Mouse (Mus musculus) lung, embryonic 14.5 days (tissue): ENCODE results near the gene Nrip2. TPM values are rescaled to one million over a fixed set of nuclear protein-coding genes. Genes with fewer than 3 reads are reported as not detected.
A peak's percentile ranks its signal among the peaks of the same experiment; 100 is the strongest.

ENCODE experiments used
- ATAC-seq: fragments of 200-750 bp; cut with Nextera tagmentation; 2 replicates; pipeline ENCODE4 v1.8.0; 2017; ENCODE audit warnings: mild to moderate bottlenecking, moderate TSS enrichment, moderate library complexity; ENCODE audit not compliant: insufficient read depth
- DNase-seq: peaks from one replicate; pipeline ENCODE4 v3.0.0-alpha.2; 2015
- H3K27ac ChIP-seq: fragments of 300-500 bp; sonication (generic); 2 replicates; pipeline ENCODE4 v1.5.1; 2014; ENCODE audit warnings: low read depth, mild to moderate bottlenecking, moderate library complexity
- H3K27me3 ChIP-seq: fragments of 300-500 bp; sonication (generic); 2 replicates; pipeline ENCODE4 v1.6.1; 2014; ENCODE audit warnings: low read length, control low read depth; ENCODE audit not compliant: insufficient read depth
- H3K36me3 ChIP-seq: fragments of 300-500 bp; sonication (generic); 2 replicates; pipeline ENCODE4 v1.6.1; 2014; ENCODE audit warnings: control low read depth; ENCODE audit not compliant: insufficient read depth
- H3K4me1 ChIP-seq: fragments of 300-500 bp; sonication (generic); 2 replicates; pipeline ENCODE4 v1.6.1; 2014; ENCODE audit warnings: antibody characterized with exemption, control low read depth; ENCODE audit not compliant: insufficient read depth
- H3K4me2 ChIP-seq: fragments of 300-500 bp; sonication (generic); 2 replicates; pipeline ENCODE4 v1.6.1; 2014; ENCODE audit warnings: mild to moderate bottlenecking
- H3K4me3 ChIP-seq: fragments of 300-500 bp; sonication (generic); 2 replicates; pipeline ENCODE4 v1.5.1; 2014; ENCODE audit warnings: low read depth, low read length
- H3K9ac ChIP-seq: fragments of 300-500 bp; sonication (generic); 2 replicates; pipeline ENCODE4 v1.6.1; 2014
- H3K9me3 ChIP-seq: fragments of 300-500 bp; sonication (generic); 2 replicates; pipeline ENCODE4 v1.6.1; 2016; ENCODE audit warnings: low read depth, low read length, control low read depth
- CTCF ChIP-seq: IDR thresholded peaks from 2 replicates; pipeline ENCODE4 v1.5.1; 2016; ENCODE audit warnings: antibody characterized with exemption, low read depth
- WGBS: fragments of 180-500 bp; shearing (Covaris S2); extraction: QIAGEN DNeasy Blood & Tissue Kit; methylation state at CpG from one replicate; pipeline ENCODE4 v1.1.7; 2014; 5-methylcytosine and 5-hydroxymethylcytosine counted together
- polyA plus RNA-seq: library from polyadenylated mRNA; unstranded; fragments of >200 nt; fragmentation: Nextera tagmentation; extraction: Ambion mirVana; gene quantifications from 2 replicates; pipeline ENCODE4 v1.2.1, GENCODE M21; 2014

Nrip2 gene
- polyA plus RNA-seq, 1 experiment from 2014 or later: 4.3 TPM

GRCm38 (mm10) chr6:128390683-128391082 lies 8.4 kb upstream of the Nrip2 start:
- Histone ChIP-seq H3K4me3 (no peak overlapping the region), H3K4me2 (no peak overlapping the region), H3K9me3 (no peaks in the 10 kb centered on the region), H3K4me1 (no peaks in the 10 kb centered on the region), H3K36me3 (no peaks in the 10 kb centered on the region), H3K27me3 (no peaks in the 10 kb centered on the region), H3K9ac (no peak overlapping the region), H3K27ac (no peak overlapping the region)
- DNase-seq (no peak), ATAC-seq (no peak)
- no peak for TF ChIP-seq CTCF
- WGBS: 50% methylated on average over 1 of the region's 1 CpGs

DNA sequence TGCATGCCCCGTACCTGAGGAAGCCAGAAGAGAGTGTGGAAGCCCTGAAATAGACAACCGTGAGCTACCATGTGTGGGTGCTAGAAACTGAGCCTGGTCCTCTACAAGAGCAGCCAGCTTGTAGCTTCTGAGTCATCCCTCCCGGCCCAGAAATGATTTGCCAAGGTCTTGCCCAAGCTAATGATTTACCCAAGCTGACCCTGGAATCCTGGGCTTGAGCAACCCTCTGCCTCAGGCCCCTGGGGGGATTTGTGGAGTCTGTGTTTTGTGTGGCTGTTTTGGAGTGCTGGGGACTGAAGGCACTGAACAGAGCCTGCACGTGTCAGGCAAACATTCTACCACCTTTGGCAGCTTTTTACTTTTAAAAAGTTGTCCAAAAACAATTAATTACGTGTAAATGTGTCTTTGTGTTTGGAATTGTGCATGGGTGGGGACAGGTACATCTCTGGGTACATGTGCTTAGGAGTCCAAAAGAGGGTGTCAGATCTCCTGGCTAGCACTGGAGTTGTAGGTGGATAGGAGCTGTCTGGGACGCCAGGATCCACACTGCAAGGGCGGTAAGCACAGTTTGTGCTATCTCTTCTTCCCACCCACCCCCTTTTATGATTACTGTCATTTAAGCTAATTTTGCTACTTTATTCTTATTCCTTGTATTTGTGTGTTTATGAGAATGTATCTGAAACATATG lies 1.4 kb upstream of the Nrip2 start:
- Histone ChIP-seq H3K9me3 (no peaks in the 10 kb centered on the region), H3K9ac (no peak overlapping the region), H3K27me3 (no peaks in the 10 kb centered on the region), H3K27ac (no peak overlapping the region), H3K4me3 (no peak overlapping the region), H3K4me2 (no peak overlapping the region), H3K36me3 (no peaks in the 10 kb centered on the region), H3K4me1 (no peaks in the 10 kb centered on the region)
- DNase-seq (no peak), ATAC-seq (no peak)
- 71% methylated on average over 7 of the region's 7 CpGs for WGBS
- no peak for TF ChIP-seq CTCF

- DNase-seq: peak; percentile 75
- no peaks in the 10 kb centered on the region for H3K4me1 ChIP-seq
- H3K27me3 ChIP-seq: no peaks in the 10 kb centered on the region
- 32% methylated on average over 21 of the region's 21 CpGs for WGBS
- H3K4me2 ChIP-seq: peak overlapping the region; percentile 61
- peak; percentile 91 for ATAC-seq
- H3K4me3 ChIP-seq: peak overlapping the region; percentile 22
- H3K27ac ChIP-seq: peak overlapping the region; percentile 3; the same call in 1 of the 2 replicates
- no peaks in the 10 kb centered on the region for H3K36me3 ChIP-seq
- peak overlapping the region; percentile 21 for H3K9ac ChIP-seq
- no peaks in the 10 kb centered on the region for H3K9me3 ChIP-seq
- TF ChIP-seq CTCF: peak; percentile 12; the same call in 1 of the 2 replicates
Observed at GRCm38 (mm10) chr6:128399421-128400185, 507 bp downstream of the Nrip2 start.

DNA sequence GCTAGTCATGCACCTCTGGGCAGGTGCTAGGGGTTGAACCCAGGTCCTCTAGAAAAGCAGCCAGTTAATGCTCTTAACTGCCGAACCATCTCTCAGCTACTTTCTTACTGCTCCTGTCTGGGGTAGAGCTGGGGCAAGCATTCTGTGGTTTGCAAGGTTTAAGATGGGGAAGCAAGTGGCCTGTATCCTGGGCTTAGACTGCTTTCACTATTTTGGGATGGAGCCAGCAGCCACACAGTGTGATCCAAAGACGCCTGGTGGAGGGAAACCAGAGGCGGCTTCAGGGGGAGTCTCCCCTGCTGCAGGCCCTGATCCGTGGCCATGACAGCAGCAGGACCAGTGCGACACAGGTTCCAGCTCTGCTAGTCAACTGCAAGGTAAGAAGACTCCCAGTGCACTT lies 5.6 kb downstream of the Nrip2 start:
- no peaks in the 10 kb centered on the region for H3K27me3 ChIP-seq
- H3K4me3 ChIP-seq: no peak overlapping the region
- 51% methylated on average over 5 of the region's 5 CpGs for WGBS
- no peak for ATAC-seq
- no peak overlapping the region for H3K9ac ChIP-seq
- DNase-seq: peak; percentile 15
- no peaks in the 10 kb centered on the region for H3K4me1 ChIP-seq
- no peaks in the 10 kb centered on the region for H3K9me3 ChIP-seq
- no peak overlapping the region for H3K4me2 ChIP-seq
- H3K27ac ChIP-seq: no peak overlapping the region
- H3K36me3 ChIP-seq: peaks cover 34% of the 10 kb centered on the region
- TF ChIP-seq CTCF: no peak

- Histone ChIP-seq H3K4me2 (no peak overlapping the region), H3K27ac (no peak overlapping the region), H3K9me3 (no peaks in the 10 kb centered on the region), H3K36me3 (peaks cover 68% of the 10 kb centered on the region), H3K4me1 (no peaks in the 10 kb centered on the region), H3K4me3 (no peak overlapping the region), H3K9ac (no peak overlapping the region), H3K27me3 (no peaks in the 10 kb centered on the region)
- no peak for DNase-seq
- WGBS: 85% methylated on average over 7 of the region's 7 CpGs
- no peak for TF ChIP-seq CTCF
- ATAC-seq: no peak
Observed at GRCm38 (mm10) chr6:128408544-128409125, 9.5 kb downstream of the Nrip2 start.

DNA sequence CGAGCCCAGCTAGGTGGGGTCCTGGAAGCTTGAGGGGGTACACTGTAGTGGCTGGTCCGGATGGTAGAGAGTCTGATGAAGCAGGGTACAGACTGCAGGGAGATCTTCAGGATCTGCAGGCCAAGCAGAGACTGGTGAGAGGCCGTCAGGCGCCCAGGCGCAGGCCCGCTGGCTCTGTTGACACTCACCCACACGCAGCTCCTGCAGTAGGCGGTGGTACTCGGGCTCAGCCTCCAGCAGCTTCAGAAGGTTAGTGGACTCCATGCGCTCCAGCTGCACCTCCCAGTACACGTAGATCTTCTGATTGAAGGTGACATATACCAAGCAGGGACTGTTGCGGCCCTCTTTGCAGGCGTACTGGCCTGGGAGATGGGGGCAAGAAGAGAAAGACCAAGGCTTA lies 11.2 kb downstream of the Nrip2 start:
- H3K36me3 ChIP-seq: peaks cover 68% of the 10 kb centered on the region
- H3K27ac ChIP-seq: no peak overlapping the region
- H3K27me3 ChIP-seq: no peaks in the 10 kb centered on the region
- H3K9me3 ChIP-seq: no peaks in the 10 kb centered on the region
- TF ChIP-seq CTCF: no peak
- DNase-seq (no peak), ATAC-seq (no peak)
- H3K4me2 ChIP-seq: no peak overlapping the region
- no peak overlapping the region for H3K4me3 ChIP-seq
- 90% methylated on average over 13 of the region's 13 CpGs for WGBS
- no peaks in the 10 kb centered on the region for H3K4me1 ChIP-seq
- no peak overlapping the region for H3K9ac ChIP-seq

DNA sequence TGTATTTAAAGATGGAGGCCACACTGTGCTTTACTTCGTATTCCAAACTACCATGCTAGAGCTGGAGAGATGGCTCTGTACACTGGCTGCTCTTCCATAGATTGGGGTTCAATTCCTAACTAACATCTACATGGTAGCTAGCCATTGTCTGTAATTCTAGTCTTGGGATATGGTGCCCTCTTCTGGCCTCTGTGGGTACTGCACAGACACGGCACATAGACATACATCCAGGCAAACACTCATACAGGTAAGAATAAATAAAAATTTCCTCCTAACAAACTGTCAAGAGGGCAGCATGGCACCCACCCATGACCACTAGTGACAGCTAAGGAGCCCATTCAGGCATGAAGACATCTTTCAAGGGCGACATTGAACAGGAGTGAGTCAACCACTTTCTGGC lies 12.0 kb downstream of the Nrip2 start:
- Histone ChIP-seq H3K4me2 (no peak overlapping the region), H3K4me3 (no peak overlapping the region), H3K36me3 (peaks cover 69% of the 10 kb centered on the region), H3K9ac (no peak overlapping the region), H3K27me3 (no peaks in the 10 kb centered on the region), H3K27ac (no peak overlapping the region), H3K4me1 (no peaks in the 10 kb centered on the region), H3K9me3 (no peaks in the 10 kb centered on the region)
- 17% methylated on average over 3 of the region's 3 CpGs for WGBS
- ATAC-seq (peak; percentile 65; the same call in 1 of the 2 replicates), DNase-seq (peak; percentile 88)
- TF ChIP-seq CTCF: peak; percentile 94
